Mouse (Mus musculus) urinary bladder, adult 2 months (tissue): Measurements from ENCODE around the gene Ankrd37. TPM values are rescaled to one million over a fixed set of nuclear protein-coding genes. Genes with fewer than 3 reads are reported as not detected.

ENCODE experiments used
- DNase-seq: peaks from one replicate; pipeline ENCODE4 v3.0.0; 2022; ENCODE audit warnings: low spot score
- polyA plus RNA-seq: library from polyadenylated mRNA; depleted of rRNA; stranded (reverse); fragments of >200 nt; gene quantifications from 2 replicates; pipeline ENCODE4 v1.2.3, GENCODE M21; 2012; rRNA removed

The Ankrd37 gene
- 6.2 and 6.8 TPM in 2 replicates for polyA plus RNA-seq

DNA sequence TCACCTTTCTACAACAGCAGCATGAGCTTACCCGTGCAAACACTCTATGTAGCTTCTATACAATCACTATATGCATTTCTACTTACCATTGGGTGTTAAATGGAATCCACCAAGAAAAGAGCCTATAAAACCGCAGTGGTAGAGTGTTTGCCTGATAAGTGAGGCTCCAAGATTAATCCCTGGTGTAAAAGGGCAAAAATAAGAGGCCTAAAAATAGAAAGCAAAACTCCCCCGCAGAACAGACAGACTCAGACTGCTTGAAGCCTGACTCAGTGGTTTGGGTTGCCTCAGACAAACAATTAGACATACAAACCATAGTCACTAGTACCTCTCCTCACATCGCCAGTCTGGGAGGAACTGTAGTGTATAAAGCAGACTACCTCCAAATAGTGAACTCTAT lies at the start of gene Ankrd37:
Ankrd37 (minus strand) TSS at position 112 of the 400 bp plus-strand sequence.
- no peak for DNase-seq

DNA sequence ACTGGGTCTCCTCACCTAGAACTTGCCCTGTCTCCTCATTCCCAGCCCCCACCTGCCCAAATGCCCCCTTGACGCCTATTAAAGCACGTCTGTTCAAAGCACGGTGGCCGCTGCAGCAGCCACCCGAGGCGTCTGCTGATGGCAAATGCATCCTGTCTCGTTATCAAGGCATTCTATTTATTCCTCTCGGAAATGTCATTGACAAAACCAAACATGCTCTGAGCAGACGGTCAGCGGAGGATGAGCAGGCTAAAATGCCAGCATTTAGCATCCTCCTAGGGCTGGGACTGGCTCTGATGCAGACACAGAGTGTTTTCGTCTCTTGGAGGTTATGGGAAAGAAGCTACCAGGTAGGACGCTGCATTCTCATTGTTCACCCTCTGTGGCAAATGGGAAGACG lies 34.8 kb upstream of the Ankrd37 start:
- no peak for DNase-seq

DNA sequence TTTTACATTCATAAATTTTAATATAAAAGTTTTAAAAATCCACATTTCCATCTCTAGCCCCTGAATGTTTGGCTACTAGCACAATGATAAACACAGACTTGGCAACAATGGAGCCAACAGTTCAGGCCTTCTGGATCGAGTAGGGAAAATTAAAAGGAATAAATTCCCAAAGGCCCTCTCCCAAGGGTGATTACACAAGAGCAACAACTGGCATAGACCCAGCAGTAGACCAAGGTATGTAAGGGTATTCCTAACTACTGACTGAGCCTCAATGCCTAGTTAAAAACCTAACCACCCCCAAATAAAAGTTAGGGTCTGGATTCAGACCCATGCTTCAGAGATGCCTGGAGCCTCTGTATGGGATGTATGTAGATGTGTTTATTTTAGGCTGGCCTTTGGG lies 34.2 kb upstream of the Ankrd37 start:
- DNase-seq = no peak

DNA sequence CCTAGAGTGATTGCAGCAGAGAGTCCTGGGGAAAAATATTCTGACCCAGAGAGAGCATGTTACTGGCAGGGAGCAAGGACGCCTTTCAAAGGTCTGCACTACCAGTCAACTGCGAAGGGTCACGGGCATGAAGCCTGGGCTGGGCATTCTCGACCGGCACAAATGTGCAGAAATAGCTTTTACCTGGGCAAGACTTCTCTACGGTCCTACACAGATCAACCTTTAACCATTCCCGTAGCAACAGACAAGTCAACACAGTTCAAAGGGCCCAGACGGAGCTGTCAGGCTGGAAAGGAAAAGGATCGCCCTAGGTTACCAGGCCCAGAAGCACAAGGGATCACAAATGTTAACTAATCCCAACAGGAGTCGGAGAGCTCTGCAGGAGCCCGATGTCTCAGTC lies 30.7 kb upstream of the Ankrd37 start:
- no peak for DNase-seq

DNA sequence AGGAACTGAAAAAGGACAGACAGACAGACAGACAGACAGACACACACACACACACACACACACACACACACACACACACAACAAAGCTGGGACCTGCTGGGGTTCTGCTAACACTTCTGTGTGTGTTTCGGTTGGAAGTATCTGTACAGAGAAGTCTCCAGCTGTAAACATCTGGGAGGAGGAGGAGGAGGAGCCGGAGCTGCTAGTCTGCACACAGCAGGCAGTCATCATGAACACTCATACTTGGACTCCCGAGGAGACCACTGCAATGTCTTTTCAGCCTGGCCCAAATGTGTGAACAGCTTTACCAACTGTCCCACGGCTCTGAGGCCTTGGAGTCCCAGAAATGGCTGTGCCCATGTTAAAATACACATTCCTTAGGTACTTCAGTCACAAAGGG lies 18.9 kb upstream of the Ankrd37 start:
- DNase-seq = no peak

DNA sequence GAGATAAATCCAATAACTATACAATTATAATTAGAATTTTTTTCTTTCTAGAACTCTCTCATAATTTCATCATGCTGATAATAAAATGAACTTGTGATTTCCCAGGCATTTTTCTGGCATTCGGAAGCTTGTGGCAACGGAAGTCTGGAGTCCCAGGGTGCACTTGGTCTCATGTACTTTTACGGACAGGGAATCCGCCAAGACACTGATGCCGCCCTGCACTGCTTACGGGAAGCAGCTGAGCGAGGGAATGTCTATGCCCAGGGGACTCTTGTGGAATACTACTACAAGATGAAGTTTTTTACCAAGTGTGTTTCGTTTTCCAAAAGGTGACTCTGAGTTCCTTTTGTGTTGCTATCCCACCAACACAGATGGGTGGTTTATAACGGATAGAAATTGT lies 17.3 kb upstream of the Ankrd37 start:
- no peak for DNase-seq

DNA sequence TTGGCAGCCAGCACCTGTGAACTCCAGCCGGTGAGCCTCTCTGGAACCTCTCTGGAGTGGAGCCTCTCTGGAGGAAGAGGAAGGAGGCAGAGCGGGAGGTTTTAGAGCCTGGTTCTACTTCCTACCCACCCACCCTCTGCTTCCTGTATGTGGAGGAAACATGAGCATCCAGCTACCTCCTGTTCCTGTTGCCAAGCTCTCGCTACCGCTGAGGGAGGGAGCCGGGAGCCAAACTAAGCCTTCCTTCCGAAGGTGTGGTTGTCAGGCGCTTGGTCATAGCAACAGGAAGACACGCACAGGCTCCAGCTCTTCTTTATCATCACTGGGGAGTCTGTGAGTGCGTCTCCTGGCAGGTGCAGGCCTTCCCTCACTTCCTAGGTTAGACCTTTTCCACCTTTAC lies 16.7 kb upstream of the Ankrd37 start:
- no peak for DNase-seq

DNA sequence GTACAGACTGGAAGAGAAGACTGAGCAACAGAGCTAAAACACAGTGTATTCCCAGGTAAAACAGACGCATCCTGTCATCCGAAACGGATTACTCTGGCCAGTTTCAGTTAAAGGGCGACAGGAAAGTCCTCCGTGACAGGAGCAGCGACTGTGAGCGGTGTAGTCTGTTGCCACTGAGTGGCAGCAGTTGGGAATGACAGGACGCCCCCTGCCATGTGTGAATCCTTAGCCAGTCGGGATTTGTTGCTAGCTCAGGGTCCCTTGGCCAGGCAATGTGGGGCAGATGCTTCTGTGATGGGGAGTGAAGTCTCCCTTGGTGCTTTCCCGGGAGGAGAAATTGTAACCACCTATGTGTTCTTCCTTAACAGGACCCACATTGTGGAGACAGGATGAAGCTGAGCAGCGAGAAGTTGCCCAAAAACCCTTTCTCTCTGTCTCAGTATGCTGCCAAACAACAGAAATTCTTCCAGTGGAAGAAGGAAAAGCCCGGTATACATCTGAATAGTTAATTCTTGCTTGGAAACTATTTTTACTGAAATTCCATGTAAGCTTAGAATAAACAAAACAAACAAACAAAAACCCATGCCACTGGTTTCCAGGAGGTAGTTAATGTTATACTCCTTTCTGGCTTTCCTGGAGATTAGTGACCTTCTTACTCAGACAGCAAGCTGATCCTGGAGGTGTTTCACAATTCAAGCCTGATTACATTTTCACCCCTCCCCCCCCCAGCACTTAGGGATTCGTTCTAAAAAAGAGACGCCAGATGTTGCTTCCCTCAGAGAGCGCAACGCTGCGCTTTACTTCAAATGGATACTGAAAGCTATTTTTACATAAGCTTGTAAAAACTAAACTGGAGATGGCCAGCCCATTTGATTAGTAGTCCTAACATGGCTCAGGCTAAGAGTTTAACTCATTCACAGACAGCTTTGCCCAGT lies 5.5 kb upstream of the Ankrd37 start:
- DNase-seq = no peak

DNA sequence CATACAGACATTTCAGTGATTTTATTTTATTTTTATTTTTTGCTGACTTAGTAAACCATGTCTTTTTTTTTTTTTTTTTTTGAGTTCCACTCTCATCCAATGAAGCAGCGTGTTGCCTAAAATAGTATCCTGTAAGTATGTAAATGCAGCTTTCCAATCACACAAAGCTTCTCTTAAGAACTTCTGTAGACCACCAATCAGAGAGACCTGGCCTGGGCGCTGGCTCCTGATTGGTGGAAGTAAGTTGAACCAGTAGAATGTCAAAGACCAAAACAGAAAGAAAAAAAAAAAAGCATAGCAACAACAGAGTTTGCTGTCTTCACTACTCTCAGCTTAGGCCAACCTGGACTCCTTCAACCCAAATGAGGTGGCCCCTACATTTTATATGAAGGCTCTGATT lies 4.8 kb upstream of the Ankrd37 start:
- no peak for DNase-seq

DNA sequence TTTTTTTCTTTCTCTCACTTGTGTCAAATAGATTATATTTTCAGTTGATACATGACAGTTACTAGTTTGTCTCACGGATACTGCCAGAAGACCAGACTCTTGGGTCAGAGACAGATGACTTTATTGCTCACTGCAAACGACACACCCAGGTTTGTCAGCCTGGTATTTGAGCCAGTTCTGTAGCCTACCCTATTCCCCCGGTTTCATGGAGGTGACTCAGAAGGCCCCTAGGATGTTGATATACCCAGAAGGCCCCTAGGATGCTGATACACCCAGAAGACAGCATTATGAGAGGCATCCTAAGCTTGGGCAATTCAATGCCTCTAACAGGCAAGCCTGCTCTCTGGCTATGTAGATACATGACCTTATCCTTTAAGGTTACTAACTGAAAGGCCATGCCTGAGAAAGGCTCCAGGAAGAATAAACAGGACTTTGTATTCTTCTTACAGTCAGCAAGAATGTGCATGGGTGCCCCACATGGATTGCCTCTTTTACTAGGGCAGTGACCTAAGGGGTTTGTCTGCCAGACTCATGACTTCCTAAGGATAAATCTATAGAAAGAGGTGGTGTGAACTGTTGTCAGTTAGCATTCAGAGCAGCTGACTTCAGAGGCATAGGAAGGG lies 1.7 kb upstream of the Ankrd37 start:
- DNase-seq = no peak

DNA sequence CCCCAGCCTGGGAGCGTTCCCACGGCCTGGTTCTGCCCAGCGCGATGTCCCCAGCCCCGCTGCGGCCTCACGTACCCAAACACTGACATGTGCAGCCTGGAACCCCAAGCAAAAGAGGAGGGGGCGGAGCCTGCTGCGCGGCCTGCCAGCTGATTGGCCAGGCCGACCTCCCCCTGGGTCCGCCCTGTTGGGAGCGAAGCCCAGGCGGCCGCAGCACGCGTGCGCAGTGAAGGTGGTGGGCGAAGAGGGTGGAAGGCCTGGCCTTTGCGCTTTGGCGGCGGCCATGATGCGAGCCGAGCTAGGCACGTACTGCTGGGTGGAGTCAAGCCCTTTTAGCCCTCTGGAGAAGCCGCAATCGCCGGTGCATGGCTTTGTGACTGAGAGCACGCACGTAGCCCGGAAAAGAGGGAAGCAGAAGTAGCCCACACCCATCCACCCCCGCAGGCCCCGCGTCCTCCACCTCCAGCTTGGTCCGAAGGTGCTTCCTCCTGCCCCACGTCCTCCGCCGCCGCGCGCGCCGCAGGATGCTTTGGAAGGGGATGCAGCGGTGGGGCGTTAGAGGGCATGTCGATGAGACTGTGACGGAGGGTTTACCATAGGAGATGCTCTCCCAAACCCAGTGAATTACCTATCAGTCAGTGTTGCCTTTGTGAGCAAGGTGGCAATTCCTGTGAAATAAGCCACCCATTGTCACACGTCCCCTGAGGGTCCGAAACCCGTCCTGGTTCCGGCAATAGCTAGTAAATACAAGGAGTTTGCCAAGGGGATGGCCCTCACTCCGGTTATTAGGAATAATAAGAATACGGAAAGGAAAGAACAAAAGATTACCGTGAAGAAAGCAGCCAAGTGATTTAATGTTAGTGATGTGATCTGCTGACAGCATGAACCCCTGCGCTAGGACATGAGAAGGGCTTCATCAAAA lies 5.5 kb downstream of the Ankrd37 start:
- peak; percentile 97 for DNase-seq

DNA sequence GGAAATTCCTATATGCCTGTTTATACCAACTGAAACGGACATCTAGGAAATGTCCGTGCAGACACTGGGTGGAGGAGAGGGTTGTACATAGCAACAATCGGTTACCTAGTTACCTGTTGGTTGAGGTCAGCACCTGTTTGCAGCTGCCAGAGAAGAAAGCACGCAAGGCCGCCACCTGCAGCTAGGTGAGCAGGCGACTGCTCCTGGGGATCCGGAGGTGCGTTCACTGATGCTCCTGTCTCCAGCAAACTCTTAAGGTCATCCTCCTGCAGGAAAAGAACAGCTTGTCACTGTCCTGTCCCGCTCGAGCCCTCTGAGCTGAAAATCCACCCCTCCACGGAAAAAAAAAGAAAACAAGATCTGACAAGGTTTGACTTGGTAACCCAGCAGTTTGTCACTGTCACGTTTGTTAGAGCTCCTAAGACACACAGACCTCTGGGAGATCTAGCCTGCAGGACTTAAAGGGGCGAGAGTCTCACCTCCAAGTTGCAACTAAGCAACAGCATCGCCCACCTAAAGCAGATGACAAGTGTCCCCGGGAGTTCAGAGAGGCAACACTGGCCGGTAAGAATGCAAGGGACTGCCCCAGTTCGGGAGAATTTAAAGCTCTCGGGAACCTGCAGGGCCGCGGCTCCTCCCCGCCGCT lies 6.2 kb downstream of the Ankrd37 start, which contains the start of gene Lrp2bp:
Lrp2bp (plus strand) TSS at position 166 of the 646 bp plus-strand sequence.
- no peak for DNase-seq

DNA sequence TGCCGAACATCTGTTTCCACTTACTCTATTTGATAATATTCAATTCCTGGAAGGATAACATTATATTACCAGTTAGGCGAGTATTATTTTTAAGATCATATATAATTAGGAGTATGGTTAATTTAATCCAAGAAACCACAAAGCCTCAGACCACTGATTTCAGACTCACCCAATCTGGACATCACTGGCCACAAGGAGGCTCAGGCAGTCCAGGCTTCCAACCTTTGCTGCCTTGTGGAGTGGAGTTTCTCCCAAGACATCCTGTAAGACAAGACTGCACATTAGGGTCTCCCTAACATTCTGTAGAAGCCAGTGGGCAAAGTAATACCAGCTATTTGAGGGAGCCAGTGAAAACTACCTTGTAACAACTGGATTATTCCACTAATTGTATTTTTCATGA lies 7.3 kb downstream of the Ankrd37 start:
- DNase-seq = no peak

DNA sequence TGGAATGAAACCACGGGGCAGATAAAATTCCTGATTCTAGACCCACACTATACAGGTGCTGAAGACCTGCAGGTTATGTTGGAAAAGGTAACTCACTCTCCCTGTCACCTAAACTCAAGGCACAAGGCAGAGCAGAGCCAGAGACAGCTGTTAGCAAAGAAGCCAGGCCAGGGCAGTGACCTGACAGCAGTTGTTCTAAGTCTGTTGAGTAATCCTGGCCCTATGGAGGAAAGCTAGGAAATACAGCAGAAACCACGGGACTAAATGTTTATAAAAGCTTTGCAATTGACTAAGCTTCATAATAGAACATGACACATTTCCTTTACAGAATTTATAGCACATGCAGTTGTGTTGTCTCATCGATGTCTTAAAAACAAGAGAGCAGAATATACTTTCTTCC lies 9.9 kb downstream of the Ankrd37 start:
- DNase-seq = no peak

DNA sequence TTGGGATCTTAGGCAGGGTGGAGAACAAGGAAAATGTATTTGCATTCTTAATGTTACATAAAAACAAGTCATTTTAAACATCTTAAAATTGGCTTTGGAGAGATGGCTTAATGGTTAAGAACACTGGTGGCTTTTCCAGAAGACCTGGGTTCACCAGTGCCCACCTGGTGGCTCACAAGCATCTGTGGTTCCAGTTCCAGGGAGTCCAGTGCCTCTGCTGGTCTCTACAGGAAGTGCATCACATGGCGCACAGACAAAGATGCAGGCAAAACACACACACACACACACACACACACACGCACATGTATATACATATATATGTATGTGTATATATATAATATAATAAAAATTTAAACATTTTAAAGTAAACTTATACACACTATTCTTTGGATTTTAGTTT lies 11.4 kb downstream of the Ankrd37 start:
- DNase-seq = no peak

DNA sequence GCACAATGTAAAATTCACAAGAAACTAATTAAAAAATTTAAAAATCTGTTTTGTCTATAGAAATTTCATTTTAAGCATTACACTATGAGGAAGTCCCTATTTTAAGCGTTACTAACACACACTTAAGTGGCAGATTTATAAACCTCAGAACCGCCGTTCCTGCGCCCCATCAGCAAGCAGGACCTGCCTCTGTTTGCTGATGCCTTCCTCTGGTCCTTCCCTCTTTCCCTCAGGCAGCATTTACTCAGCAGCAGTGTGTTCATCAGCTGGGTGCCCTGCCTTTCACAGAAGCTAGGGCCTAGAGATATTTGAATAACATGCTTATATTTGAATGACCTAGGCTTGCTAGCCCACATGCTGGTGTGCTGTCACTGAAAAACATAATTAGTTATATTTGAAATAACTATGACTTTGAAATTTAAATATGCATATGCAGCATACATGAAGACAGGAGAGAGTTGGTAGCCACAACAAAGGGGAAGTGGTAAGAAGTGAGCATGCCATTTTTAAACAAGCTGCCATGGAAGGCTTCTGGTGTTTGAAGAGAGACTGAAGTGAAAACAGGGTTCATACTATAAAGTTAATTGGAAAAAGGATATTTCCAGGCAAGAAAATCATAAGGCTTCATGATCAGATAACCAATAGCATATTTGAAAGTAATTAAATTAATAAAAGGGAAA lies 14.7 kb downstream of the Ankrd37 start:
- no peak for DNase-seq

DNA sequence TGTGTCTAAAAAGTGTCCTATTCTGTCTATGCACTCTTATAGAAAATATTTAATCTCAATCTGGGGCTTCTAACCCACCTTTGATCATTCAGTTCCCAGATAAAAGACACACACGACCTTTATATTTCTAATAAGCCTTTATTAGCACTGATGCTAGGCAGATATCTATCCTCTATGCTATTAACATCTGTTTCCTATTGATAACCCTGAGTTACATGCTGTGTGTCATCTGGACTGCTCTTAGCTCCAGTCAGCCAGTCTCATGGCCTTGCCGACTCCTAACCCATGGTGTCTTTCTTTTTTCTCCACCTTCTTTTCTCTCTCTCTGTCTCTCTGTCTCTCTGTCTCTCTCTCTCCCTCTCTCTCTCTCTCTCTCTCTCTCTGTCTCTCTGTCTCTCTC lies 17.3 kb downstream of the Ankrd37 start:
- DNase-seq = no peak

DNA sequence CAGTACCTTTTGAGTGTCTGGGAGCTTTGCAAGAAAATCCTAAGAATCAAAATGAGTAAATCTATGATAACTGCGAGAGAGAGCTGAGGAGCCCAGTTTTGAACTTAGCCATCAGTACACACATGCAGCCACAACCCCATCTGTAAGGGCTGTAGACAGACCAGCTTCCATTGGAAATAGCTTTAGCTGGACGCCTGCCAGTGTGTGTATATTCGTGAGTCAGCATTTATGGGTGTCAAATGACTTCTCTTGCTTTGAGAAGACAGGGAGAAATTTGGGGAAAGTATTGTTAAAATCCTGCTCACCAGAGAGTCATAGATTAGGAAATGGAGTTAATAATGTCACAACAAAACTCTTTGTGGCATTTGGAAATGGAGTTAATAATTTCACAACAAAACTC lies 18.8 kb downstream of the Ankrd37 start:
- DNase-seq = no peak

DNA sequence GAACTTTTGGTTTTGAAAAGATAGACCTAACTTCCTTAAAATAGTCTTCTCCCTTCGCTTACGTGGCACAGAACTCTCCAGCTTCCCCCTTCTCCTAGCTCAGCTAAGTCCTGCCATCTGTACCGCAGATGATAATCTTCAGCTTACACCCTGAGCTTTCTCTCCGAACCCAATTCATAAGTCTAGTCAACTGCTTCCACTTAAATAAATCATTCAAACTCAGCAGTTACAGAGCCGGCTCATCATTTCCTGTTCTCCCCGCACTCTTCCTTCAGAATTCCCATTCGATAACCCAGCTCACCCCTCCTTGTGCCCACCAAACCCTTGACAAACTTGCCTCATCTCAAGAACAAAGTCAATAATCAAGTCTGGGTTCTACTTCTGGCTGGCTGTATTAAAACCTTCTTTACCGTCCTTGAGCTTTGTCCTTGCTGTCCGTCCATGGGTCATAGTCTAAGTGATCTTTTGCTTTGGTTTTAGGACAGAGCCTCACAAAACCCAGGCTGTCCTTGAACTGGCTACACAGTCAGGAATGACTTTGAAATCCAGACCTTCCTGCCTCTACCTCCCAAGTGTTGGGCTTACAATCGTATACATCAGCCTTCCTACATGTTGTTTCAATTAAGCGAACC lies 29.6 kb downstream of the Ankrd37 start:
- no peak for DNase-seq

DNA sequence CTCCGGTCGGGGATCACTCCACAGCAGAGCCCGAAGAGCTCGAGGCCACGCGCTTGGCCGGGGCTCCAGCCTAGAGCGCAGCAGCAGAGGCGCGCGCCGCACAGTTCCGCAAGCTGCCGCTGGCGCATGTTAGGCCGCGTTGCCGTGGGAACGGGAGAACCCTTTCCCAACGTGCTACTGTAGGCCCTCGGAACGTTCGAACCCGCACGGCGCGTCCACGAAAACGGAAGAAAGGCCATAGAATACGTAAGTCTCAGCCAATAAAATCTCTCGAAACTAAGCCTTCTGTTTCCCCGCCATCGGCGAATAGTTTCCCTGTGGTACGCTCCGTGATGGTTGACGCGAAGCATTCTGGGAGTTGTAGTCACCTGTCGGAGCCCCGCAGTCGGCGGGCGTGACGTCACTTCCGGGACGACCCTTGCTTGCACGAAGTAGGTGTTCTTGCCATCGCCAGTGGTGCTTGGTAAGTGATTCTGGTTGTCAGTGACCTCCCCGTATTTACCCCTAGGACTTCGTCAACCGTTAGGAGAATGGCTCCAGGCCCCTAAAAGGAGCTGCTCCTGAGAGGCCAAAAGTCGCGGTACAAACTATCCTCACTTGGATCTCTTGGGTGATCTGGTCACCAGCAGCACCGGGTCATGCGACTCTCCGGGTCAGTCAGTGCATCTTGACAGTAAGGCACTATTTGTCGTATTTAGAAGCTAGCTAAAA lies 30.2 kb downstream of the Ankrd37 start, which contains the start of the genes 1700029J07Rik and Ufsp2:
1700029J07Rik (minus strand) TSS at position 127 of the 711 bp plus-strand sequence.
Ufsp2 (plus strand) TSS at position 403 of the 711 bp plus-strand sequence.
- peak; percentile 88 for DNase-seq
